Mouse (Mus musculus) right cerebral cortex, adult 18-20 months (tissue): Measurements from ENCODE around the gene Slit3.

Experiments
- DNase-seq: peaks from one replicate; pipeline ENCODE4 v3.0.0; 2022; ENCODE audit warnings: mixed read lengths

Gene Slit3

DNA sequence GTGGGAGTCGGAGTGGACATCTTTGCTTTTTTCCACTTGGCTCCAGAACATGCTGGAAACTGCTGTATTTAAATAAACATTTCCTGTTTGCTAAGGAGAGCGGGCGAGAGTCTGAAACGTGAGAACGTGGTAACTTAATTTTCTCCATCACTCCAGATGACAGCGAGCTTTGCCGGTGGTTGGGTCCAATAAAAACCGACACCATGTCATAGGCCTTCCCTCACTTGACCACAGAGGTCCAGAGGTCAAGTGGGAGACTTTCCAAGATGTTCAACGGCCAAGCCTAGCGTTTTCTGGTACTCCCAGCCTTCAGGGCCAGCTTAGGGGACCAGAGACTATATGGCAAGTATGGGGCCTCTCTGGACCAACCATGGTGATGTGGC lies 4.1 kb downstream of the Slit3 start:
- no peak for DNase-seq

DNA sequence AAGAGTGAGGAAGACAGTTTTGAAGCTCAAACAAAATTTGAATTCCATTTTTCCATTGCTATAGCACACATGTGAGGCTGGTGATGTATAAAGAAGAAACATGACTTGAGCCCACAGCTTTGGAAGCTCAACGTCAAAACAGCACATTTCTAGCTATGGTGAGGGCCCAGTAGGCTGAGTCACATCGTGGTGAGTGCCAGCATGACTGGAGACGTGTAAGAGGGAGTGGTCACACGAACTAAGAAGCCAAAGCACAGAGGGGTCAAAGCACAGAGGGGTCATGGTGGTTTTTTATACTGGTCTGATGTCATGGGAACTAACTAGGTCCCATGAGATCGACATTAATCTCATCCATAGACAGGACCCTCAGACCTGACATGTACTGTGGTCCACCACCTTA lies 10.7 kb downstream of the Slit3 start:
- no peak for DNase-seq

DNA sequence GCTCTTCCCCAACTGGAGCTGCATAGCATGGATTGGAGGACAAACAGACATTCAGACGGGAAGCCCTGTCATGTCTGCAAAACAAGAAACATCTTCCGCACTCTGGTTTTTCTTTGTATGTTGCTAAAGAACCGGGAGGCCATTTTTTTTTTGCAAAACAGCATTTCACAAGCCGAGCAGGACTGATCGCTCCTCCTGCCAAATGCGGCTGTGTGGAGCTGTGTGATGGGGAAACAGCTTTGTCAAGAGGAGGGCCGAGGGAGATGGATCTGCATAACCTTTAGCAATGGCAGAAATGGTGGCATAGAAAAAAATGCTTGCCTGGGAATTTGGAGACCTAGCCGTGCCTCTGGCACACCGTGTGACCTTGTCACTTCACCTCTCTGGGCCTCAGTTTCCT lies 15.6 kb downstream of the Slit3 start:
- DNase-seq, result no peak

DNA sequence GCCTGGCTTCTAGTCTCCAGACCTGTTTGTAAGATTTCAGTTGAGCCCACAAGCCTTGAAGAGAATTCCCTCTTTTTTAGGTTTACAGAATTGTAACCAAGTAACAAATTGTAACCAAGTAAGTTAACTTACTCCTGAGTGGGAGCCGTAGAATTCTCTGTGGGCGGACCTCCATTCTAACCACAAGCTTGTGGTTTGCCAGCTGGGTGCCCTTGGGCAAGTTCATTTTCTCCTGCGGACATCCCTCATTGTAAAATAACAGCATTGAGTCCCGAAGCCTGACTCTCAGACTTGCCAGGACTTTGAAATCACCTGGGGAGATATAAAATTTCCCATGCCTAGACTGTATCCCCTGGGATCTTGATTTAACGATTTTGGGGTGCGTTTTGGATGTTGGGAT lies 19.1 kb downstream of the Slit3 start:
- DNase-seq, result no peak

DNA sequence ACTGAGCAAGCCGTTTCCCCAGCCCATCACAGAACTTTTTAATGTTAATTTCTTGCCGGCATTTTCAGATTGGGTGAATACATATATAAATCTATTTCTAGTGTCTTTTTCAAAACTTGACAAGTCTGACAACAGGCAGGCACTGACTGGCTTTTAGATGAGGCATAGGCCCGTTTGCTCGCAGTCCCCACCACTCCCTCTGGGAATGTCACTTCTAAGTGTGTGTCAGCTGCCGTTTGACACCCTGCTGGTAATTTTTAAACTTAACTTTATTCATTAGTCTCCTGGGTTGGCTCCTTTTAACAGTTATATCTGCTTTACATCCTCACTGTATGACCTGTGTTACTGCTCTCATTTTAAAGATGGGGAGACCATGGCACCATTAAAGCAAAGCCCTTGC lies 21.2 kb downstream of the Slit3 start:
- DNase-seq, result no peak

DNA sequence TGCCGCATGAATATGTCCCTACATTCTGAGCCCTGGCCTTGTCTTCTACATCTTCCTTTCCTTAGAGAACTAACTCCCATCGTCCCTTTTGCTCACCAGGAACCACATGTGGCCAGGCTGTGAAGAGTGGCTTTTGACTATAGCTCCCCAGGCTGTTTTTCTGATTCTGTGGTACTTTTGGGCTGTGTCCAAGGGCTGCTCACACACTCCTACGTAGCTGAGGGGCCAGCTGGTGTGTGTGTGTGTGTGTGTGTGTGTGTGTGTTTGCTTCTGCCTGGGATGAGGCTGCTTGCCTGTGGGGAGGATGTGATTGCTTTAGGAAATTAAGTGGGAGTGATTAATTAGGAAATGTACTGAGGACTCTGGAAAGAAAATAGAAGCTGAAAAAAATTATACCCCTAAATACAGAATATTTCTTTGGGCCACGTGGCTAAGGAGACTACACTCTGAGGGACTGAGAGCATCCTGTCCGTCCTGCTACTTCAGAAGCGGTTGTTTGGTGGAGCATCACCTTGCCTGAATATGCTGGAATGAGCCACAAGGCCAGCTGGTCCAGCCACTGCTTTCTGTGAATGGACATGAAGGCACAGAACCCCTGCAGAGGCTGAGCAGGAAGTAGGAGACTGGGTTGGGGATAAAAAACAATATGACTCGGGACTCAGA lies 21.8 kb downstream of the Slit3 start:
- DNase-seq, result peak; percentile 81

DNA sequence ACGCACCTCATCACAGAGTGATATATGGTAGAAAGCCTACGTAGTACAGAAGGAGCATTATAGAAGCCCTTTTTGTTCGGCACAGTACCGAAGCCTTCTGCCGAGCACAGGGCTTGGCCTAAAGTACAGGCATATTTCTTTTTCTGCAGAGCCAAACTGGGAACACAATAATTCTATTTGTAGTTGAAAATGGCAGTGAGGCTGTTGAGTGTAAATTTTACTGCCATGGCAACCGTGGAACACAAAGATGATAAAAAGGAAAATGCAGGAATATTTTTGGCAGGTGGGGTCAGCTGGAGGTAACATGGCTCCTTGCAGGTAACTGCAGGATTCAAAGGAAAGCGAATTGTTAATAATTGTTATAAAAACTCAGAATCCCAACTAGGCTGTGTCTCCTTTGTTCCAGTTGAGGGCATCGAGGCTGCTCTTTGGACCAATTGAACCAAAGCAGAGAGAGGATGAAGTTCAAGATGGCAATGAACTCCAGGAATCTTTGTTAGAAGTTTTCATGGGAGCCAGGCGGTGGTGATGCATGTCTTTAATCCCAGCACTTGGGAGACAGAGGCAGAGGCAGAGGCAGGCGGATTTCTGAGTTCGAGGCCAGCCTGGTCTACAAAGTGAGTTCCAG lies 26.9 kb downstream of the Slit3 start:
- no peak for DNase-seq

DNA sequence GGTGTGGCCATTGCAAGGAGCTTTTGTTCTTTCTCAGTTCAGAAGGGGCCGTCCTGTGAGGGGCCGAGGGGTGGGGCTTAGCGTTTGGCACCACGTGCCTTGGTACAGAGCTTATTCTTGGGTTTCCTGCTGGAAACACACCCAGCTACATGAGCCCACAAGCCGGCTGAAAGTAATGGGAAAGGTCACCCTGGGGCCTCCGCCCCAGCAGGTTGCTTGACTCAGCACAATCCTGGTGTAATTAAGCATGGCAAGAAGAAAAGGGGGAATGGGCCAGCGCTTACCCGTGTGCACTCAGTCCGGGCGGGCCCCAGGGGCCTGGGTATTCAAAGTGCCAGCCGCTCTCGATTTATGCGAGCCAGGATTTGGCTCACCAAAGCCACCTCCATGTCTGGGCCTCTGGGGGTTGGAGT lies 30.5 kb downstream of the Slit3 start:
- no peak for DNase-seq

DNA sequence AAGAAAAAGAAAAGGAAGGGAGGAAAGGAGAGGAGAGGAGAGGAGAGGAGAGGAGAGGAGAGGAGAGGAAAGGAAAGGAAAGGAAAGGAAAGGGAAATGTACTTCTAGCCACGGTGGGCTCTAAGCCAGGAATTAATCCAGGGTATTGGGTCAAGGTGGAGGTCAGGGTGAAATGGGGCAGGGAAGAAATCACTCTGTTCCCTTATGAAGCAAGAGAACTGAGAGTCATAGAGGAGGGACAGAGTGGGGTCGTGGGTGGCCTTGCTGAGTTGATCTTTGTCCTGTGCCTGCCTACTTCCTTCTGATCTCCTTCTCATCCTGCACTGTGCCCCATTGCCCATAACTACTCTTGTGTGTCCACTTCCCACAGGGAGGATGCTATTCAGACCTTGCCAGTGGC lies 31.9 kb downstream of the Slit3 start:
- DNase-seq, result no peak

DNA sequence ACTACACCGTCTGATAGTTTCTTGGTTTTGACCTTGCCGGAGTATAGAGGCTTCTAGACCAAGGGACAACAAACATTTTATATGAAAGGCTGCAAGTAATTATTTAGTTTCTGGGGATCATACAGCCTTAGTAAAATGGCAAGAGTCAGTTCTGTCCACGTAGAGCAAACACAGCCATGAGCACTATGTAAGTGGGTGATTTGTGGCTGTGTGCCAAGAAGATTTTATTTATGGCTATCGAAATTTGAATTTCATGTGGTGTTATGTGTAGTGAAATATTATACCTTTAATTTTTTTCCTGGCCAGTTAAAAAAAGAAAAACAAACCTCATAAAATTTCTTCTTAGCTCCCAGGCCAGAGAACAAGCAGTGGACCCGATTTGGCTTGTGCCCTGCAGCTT lies 33.4 kb downstream of the Slit3 start:
- no peak for DNase-seq

DNA sequence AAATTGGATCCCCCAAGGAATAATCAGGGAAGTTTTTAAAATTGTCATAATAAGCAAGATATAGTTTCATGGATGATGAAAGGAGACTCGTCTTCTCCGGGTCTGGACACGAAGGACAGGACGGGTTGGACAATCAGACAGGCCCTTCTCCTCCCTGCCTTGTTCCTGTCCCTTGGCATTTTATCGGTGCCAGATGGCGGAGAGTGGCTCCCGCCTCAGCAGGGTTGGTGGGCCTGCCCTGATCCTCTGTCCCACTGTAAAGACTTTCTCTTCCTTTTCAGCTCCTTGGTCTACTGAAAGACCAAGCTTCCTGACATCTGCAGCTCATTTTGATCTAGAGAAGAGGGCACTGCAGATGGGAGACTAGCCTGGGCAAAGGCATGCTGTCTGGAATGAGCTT lies 34.3 kb downstream of the Slit3 start:
- no peak for DNase-seq

DNA sequence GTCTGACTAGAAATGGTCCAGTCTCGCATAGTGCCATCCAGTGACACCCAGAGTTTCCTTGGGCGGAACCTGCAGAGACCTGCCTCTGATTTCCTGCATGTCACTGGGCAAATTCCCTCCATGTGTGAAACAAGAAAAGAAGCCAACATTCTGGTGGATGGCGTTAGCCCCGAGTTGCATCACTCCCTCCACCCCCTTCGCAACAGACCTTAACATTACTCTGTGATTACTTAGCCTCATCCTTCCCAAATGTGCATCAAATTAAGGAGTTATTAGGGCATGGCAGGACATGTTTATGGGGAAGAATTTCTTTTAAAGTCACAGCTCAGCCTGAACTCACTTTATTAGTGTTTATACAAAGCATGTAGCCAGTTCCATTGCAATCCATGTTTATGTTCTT lies 35.7 kb downstream of the Slit3 start:
- no peak for DNase-seq

DNA sequence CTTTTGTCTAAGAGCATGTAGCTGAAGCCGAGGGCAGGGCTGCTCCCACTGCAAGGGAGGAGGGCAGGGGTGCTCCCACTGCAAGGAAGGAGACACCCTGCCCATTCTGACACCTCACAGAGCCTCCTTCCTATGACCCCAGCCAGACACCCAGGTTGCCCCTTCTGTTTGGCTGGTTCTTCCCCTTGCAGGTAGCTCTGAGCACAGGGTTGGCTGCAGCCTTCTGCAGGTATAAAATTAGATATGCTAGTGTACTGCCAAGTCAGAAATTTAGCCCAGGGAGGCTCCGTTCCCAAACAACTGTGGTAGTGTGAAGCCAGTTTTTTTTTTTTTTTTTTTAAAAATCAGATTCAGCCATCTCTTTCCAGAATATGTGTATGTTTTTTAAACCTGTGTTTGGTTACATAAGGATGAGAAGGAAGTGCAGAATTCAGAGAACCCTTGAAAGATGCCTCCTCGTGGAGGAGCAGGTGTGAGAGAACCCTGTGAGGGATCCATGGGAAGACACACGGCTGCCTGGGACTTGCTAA lies 39.7 kb downstream of the Slit3 start:
- peak; percentile 52 for DNase-seq

DNA sequence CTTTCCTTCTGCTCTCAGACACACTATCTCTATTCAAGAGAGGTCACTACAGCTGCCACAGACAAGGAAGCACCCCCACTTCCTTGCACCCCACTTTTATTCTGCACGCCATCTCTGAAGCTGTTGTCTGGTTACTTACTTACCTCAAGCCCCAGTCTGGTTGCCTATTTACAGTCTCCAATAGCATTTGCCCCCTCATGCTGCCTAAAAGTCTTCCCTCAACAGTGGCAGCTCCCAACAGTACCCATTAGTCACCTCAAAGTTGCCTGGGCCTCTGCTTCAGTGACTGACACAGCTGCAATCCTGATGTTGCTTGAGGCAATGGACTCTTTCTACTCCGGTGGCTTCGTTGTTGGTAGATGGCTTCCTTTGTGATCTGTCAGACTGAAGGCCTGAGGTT lies 42.4 kb downstream of the Slit3 start:
- DNase-seq, result no peak

DNA sequence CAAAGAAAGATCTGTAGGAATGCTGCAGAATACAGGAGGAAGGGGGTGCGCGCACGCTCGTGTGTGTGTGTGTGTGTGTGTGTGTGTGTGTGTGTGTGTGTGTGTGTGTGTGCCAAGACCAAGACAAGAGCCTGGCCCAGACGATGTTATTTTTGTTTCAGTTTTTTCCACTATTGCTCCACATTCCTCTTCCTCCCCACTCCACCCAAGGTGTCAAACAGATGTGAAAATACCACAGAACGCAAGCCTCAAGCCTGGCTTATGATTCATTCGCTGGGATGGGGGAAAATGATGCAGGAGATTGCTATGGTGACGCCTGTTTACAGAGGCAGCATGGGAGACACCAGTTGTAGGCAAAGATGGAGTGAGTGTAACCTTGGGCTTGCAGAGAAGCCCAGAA lies 46.2 kb downstream of the Slit3 start:
- DNase-seq, result peak; percentile 63

DNA sequence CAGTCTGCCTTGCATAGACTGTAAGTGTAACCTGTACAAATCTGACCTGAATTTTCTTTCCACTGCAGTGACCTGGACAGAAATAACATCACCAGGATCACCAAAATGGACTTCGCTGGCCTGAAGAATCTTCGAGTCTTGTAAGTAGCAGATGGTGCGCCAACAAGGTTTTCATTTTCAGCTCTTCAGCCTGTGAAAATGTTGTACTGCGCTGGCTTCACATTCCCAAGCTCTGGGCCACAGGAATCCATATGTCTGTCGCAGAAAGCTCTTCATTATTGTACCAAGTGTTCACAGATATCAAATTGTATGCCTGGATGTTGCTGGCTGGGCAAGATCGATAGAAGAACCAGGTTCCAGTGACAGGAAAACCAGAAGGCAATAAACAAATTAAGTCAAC lies 50.5 kb downstream of the Slit3 start:
- DNase-seq, result no peak

DNA sequence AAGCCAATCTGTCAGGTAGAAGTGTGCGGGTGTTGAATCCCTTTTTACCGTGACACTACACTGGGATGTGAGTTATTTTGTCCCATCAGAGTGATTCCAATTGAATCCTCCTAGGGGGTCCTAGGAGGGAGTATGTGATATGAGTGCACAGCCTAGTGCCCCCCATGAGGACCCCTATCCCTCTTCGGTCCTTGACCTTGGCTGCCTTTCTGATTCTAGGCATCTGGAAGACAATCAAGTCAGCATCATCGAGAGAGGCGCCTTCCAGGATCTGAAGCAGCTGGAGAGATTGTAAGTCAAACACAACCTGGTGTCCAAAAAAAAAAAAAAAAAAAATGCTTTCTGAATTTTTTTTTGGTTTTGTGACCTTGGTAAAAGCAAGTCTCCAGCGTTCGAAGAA lies 56.5 kb downstream of the Slit3 start:
- no peak for DNase-seq

DNA sequence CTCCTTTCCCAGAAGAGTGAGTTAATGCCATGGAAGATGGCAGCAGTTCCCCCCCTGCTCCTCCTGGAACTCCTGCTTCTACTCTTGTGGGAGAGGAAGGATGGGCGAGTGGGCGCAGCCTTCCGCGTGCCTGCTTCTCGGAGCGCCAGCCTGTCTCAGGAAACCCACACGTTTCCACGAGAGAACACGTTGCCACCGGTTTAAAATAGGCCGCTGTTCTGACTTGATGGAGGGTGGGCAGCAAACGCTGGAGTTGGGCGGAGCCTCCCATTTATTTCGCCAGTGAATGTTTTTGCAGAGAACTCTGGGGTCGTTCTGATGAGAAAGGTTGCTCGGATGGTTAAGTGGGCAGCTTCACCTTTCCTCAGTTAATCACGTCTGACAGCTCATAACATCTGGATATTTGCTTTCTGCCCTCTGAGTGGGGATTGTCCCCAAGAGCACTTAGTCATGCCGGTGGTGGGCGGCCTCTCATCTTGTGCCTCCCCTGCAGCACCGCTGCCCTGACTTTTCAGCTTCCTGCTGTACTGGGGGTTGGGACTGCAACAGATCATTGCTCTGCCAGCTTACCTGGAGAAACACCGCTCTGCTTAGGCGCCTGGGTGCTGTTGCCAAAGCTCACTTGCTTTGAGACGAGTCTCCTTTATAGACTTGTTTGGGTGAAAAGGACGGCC lies 57.3 kb downstream of the Slit3 start:
- DNase-seq, result peak; percentile 91

DNA sequence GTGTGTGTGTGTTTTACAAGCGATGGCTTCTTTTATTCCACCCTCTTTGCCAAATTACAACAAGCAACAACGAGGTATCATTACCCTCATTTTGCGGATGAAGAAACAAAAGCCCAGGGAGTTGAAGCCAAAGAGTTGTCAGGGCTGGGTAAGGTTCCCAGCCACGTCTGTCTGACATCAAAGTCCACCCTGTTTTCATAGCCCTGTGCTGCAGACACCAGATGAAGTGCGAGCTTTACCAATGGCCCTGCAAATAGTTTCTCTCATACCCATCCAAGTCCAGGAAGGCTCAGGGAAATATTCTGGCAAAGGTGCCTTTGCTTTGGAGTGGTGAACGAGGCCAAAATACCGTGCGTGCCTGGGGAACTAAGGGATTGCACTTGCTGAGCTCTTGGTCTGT lies 58.3 kb downstream of the Slit3 start:
- no peak for DNase-seq

DNA sequence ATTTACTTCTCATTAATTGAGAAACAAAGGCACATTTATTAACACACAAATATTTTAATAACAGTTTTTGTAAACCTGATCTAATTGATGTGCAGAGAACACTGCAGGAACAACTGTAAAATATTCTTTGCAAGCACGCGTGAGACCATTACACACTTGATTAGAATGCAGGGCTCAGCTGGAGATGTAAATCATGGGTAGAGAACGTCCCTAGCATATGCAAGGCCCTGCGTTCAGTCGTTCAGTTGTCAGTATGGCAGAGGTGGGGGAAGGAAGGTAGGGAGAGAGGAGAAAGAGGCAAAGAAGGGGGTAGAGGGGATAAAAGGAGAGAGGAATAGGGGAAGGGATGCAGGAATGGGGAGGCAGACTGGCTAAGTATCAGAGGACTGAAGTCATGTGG lies 61.9 kb downstream of the Slit3 start:
- DNase-seq, result no peak

DNA sequence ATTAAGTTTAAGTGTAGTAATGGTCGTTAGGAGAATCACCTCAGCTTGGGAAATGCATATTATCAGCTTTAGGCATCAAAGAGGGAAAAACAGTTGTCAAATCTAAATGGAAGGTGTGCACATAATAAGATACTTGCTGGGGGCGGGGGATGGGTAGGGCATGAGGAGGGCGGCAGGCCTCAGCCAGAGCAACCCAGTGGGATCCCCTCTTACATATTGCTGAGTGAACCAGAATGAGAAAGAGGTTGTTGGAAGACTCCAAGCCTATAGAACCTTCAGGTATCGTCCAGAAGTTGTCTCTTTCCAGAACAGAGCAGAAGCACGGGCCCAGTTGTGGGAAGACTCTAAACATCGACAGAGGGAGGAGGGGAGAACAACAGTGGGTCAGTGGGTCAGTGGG lies 73.8 kb downstream of the Slit3 start:
- no peak for DNase-seq

DNA sequence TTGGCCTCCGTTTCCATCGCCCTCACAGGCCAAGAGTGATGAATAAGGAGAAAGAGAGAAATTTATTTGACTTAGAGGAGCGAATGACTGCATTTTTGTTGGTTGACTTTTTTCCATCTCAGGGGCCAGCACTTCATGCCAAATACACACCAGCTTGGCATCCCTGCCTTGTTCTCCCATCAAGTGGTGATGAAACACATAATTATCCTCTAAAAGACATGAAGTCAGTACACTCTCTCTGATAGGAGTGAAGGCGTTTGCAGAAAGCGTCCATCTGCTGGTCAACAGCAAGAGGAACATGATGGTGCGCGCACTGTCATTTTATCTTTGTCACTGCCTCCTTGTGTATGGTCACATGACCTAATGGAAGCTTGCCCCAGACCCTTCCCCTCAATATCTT lies 75.8 kb downstream of the Slit3 start:
- no peak for DNase-seq

DNA sequence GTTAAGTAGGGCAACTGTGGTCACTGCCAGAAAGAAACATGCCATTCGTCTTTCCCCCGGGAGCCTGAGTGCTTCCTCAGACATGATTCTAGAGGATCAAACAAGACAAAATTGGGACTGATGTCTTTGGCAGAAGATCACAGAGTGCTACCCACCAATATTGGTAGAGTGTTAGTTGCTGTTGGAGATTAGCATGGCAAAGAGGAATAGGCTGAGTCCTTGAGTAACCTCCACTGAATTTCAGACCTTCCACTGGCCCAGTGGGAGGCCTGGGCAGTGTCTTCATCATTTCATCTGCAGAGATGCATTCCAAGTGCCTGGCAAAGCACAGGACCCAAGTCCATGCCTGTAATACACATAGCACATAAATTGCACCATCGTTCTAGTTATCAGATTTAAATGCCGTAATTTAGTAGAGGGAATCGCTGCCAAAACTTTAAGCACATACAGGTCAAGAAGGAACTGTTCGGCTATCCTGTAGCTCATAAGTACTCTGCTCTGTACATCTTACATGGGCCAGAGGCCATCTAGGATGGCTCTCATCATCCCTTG lies 77.6 kb downstream of the Slit3 start:
- DNase-seq, result no peak

DNA sequence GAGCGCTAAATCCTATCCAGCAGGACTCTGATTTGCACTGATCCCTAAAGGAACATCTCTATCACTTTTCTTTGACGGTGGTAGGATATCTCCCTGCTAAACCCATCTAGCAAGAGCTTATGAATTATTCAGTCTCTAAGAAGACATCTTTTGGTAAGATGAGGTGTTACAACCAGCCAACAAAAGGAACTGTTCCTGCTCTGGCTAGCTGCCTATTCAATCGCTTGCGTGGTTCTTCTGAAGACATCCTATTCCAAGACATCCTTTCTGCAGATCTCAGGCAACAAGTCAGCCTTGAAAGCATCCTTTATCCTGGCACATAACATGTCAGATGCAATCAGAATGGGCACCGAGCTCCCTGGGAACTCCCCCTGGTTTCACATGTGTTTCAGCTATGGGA lies 81.3 kb downstream of the Slit3 start:
- DNase-seq, result no peak
